Mouse (Mus musculus): ENCODE results near the gene Sel1l3.

The Sel1l3 gene

GRCm38 (mm10) chr5:53111036-53111435 is 102.7 kb downstream of the Sel1l3 start:
- TF ChIP-seq GATA4 (IDR thresholded peaks at IDR 0.05; ENCODE audit: insufficient replicate concordance, low read length), result no peak

- TF ChIP-seq GATA4 (IDR thresholded peaks at IDR 0.05; ENCODE audit: insufficient replicate concordance, low read length), result no peak
Observed at GRCm38 (mm10) chr5:53110225-53110624, 103.5 kb downstream of the Sel1l3 start.

DNA sequence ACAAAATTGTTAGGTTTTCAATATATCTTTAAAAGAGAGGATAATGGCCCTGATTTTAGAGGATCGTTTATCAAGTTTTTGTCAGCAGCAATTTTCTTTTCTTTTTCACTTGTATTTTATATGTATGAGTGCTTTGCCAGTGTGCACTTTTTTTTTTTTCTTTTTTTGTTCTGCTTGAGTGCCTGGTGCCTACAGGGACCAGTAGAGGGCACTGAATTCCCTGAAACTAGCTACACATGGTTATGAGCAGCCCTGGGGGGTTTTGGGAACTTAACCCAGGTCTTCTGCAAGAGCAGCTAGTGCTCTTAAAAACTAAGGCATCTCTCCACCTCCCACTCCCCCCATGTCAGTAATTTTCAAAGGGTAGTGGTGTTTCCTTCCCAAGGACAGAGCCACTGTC is 105.1 kb downstream of the Sel1l3 start:
- TF ChIP-seq GATA4 (IDR thresholded peaks at IDR 0.05; ENCODE audit: insufficient replicate concordance, low read length), result no peak

- no peak for TF ChIP-seq GATA4 (IDR thresholded peaks at IDR 0.05; ENCODE audit: insufficient replicate concordance, low read length)
Observed at GRCm38 (mm10) chr5:53108026-53108425, 105.7 kb downstream of the Sel1l3 start.

DNA sequence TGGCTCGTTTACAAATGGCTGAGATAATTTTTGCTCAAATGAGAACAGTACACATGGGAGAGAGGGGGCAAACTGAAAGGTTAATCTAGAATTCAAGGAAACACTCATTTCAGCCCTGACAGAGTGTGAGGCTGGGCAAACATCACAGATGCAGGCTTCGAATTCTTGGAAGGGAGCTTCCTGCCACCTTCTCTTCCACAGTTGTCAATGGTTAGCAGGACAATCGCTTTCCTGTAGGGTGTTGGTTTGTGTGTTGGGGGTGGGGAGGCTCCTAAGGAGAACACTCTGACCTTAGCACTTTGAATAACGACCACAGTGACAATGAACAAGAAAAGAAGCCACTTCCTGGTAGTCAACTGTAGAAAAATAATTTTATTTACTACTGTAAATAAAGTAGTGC is 107.0 kb downstream of the Sel1l3 start:
- TF ChIP-seq GATA4 (IDR thresholded peaks at IDR 0.05; ENCODE audit: insufficient replicate concordance, low read length), result no peak

- TF ChIP-seq GATA4 (IDR thresholded peaks at IDR 0.05; ENCODE audit: insufficient replicate concordance, low read length), result no peak
Observed at GRCm38 (mm10) chr5:53106125-53106524, 107.6 kb downstream of the Sel1l3 start.

DNA sequence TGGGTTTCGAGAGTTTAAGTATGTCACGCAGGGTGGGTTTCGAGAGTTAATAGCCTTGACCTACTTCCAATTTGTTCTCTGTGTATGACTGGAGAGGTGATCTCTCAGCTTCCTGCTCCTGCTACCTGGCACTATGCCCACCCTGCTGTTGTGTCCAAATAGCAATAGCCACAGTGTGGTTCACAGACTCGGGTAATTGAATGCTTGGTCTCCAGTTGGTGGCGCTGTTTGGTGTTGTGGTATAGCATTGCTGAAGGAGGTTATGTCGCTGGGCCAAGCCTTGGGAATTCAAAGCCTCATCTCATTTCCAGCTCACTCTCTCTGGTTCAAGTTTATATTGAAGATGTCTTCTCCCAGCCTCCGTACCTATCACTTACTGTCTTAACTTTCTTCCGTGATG is 108.0 kb downstream of the Sel1l3 start:
- TF ChIP-seq GATA4 (IDR thresholded peaks at IDR 0.05; ENCODE audit: insufficient replicate concordance, low read length), result no peak

- no peak for TF ChIP-seq GATA4 (IDR thresholded peaks at IDR 0.05; ENCODE audit: insufficient replicate concordance, low read length)
Observed at GRCm38 (mm10) chr5:53104177-53104855, 109.4 kb downstream of the Sel1l3 start.

- no peak for TF ChIP-seq GATA4 (IDR thresholded peaks at IDR 0.05; ENCODE audit: insufficient replicate concordance, low read length)
Observed at GRCm38 (mm10) chr5:53101848-53102473, 111.8 kb downstream of the Sel1l3 start.

GRCm38 (mm10) chr5:53091331-53091730 is 122.4 kb downstream of the Sel1l3 start:
- no peak for TF ChIP-seq GATA4 (IDR thresholded peaks at IDR 0.05; ENCODE audit: insufficient replicate concordance, low read length)

DNA sequence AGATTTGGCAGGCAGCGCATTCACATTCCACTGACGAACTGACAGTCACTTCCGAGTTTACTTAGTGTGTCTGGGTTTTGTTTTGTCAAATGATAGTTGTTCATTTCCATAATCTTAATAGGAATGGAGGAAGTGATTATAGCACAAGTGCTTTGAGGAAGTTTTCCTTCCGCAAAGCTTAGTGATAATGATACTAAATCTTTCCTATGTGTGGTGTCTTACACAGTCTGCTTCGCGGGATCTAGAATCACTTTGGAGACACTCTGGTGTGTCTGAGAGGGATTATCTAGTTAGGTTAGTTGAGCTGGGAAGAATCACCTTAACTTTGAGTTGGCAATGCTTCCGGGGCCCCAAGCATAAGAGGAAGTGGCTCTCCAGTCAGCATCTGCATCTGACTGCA is 126.3 kb downstream of the Sel1l3 start:
- TF ChIP-seq GATA4 (IDR thresholded peaks at IDR 0.05; ENCODE audit: insufficient replicate concordance, low read length), result no peak

DNA sequence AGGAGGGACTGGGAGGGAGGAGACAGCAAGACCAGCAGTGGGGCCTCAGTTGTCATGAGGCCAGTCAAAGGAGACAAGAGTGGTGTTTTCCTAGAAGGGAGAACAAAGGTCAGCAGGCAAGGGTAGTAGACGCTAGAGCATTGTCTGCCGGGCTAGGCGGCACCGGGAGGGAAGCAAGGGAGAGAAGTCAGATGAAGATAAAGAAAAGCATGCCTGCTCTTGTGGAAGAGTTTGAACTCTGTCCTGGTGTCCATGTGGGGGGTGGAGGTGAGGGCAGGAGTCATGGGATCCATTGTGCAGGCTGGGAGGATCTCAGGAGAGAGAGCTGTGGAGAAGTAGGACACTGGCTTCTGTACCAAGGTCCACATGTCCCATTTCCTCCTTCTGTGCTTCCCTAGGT is 135.3 kb downstream of the Sel1l3 start:
- no peak for TF ChIP-seq GATA4 (IDR thresholded peaks at IDR 0.05; ENCODE audit: insufficient replicate concordance, low read length)

DNA sequence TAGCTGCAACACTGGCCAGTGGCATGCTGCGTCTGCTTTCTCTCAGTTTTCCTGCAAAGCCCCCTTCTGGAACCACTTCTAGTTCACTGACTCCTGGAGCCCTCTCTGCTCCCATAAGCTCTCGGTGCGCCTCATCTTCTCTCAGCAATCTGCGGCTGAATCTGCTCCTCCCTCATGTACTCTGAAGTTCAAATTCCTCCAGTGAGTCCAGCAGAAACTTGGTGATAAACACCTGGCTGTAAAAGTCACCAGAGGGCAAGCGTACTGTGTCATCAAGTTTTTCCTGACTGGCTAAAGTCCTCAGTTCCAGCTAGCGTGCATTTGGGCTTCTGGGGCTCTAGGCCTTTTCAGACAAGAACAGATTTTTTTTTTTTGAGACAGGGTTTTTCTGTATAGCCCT is 139.2 kb downstream of the Sel1l3 start:
- peak; percentile 55; the same call in 1 of the 2 replicates for TF ChIP-seq GATA4 (IDR thresholded peaks at IDR 0.05; ENCODE audit: insufficient replicate concordance, low read length)

- TF ChIP-seq GATA4 (IDR thresholded peaks at IDR 0.05; ENCODE audit: insufficient replicate concordance, low read length), result no peak
Observed at GRCm38 (mm10) chr5:53061532-53062130, 152.1 kb downstream of the Sel1l3 start.
